ENCODE assay signal across 14 mouse cellular contexts in genomic region chr11:103853284-103853920, GRCm38 (mm10).
A peak's percentile ranks its signal among the peaks of the same experiment; 100 is the strongest.
DNase-seq lines count a peak whose midpoint lies in the region; ATAC-seq lines count a peak whose summit lies in the region.
"Had no signal": no experiment of that assay in that cellular context is flagged by ENCODE, and none has a peak within 500 bp of the region (broad histone marks: within the 10 kb centered on the region; RNA-seq: fewer than 3 reads in every experiment).

No protein-coding gene starts in this region.

- 50% methylated on average over 10 of the region's 10 CpGs for WGBS in liver, embryonic 12.5 days (ENCODE audit: insufficient replicate concordance)
- WGBS in forebrain, embryonic 13.5 days = 14% methylated on average over 10 of the region's 10 CpGs
- 14% methylated on average over 10 of the region's 10 CpGs for WGBS in midbrain, embryonic 10.5 days

- H3K9ac ChIP-seq in liver, embryonic 12.5 days = no peak overlapping the region
- H3K9ac ChIP-seq in forebrain, embryonic 13.5 days = no peak overlapping the region; the same call in 1 of the 2 replicates
- H3K9ac ChIP-seq: lung, embryonic 15.5 days had no signal

- no peak overlapping the region for H3K27ac ChIP-seq in liver, embryonic 12.5 days
- H3K27ac ChIP-seq in forebrain, embryonic 13.5 days = peak overlapping the region; percentile 41
- peak overlapping the region; percentile 76 for H3K27ac ChIP-seq in midbrain, embryonic 10.5 days (replicated peaks)
- H3K27ac ChIP-seq: lung, embryonic 15.5 days had no signal

- peaks cover 29% of the 10 kb centered on the region for H3K4me1 ChIP-seq in liver, embryonic 12.5 days
- peaks cover 25% of the 10 kb centered on the region for H3K4me1 ChIP-seq in forebrain, embryonic 13.5 days
- peaks cover 48% of the 10 kb centered on the region for H3K4me1 ChIP-seq in midbrain, embryonic 10.5 days
- H3K4me1 ChIP-seq: lung, embryonic 15.5 days had no signal

- H3K4me2 ChIP-seq in liver, embryonic 12.5 days = 0 out of 2 replicates have a peak overlapping the region, but pooled peaks have one; percentile 31
- H3K4me2 ChIP-seq in forebrain, embryonic 13.5 days = 0 out of 2 replicates have a peak overlapping the region, but pooled peaks have one; percentile 1
- H3K4me2 ChIP-seq: lung, embryonic 15.5 days had no signal

- ATAC-seq in liver, embryonic 12.5 days = peak; percentile 28
- no peak for ATAC-seq in forebrain, embryonic 13.5 days
- ATAC-seq: intestine, embryonic 16.5 days had no signal

- no peak for DNase-seq in liver
- DNase-seq in midbrain, embryonic 10.5 days (ENCODE audit: low spot score) = peak; percentile 50
- peak; percentile 46 for DNase-seq in retina, postnatal 7 days (ENCODE audit: low read depth, low spot score)
- DNase-seq in thymus, postnatal 4 days = no peak
- DNase-seq in left cerebral cortex, postnatal 25 days (ENCODE audit: low spot score in 2 of 2) = no peak
- DNase-seq: adrenal gland, postnatal 10 days; cerebellum, adult 11 months; heart, adult 11 months; heart, postnatal 10 days; kidney, postnatal 25 days had no signal

- no peak overlapping the region for H3K4me3 ChIP-seq in liver, embryonic 12.5 days
- H3K4me3 ChIP-seq in forebrain, embryonic 13.5 days = no peak overlapping the region
- H3K4me3 ChIP-seq in midbrain, embryonic 10.5 days = peak overlapping the region; percentile 33; the same call in 1 of the 2 replicates
- H3K4me3 ChIP-seq: lung, embryonic 15.5 days had no signal

- no peaks in the 10 kb centered on the region for H3K27me3 ChIP-seq in liver, embryonic 12.5 days (replicated peaks)
- H3K27me3 ChIP-seq in forebrain, embryonic 13.5 days = no peaks in the 10 kb centered on the region
- no peaks in the 10 kb centered on the region for H3K27me3 ChIP-seq in midbrain, embryonic 10.5 days (ENCODE audit: low read depth, poor library complexity, severe bottlenecking)
- H3K27me3 ChIP-seq: lung, embryonic 15.5 days had no signal

- no peaks in the 10 kb centered on the region for H3K9me3 ChIP-seq in liver, embryonic 12.5 days (replicated peaks)
- H3K9me3 ChIP-seq in forebrain, embryonic 13.5 days (replicated peaks) = no peaks in the 10 kb centered on the region
- no peaks in the 10 kb centered on the region for H3K9me3 ChIP-seq in midbrain, embryonic 10.5 days (replicated peaks)
- H3K9me3 ChIP-seq: lung, embryonic 15.5 days had no signal

- intact Hi-C loops in left cerebral cortex, postnatal 25 days (cut with DNase I) = no loop called here

- H3K36me3 ChIP-seq in liver, embryonic 12.5 days = peaks cover 23% of the 10 kb centered on the region
- H3K36me3 ChIP-seq in forebrain, embryonic 13.5 days (ENCODE audit: poor library complexity, severe bottlenecking) = peaks cover 8% of the 10 kb centered on the region
- peaks cover 23% of the 10 kb centered on the region for H3K36me3 ChIP-seq in midbrain, embryonic 10.5 days

Comparison
In these comparisons a context has a peak if more than half of its experiments do, and no peak if none do; other contexts are left out.
1. DNase-seq: peak in midbrain, embryonic 10.5 days (single experiment) and retina, postnatal 7 days (single experiment); none in liver (single experiment), thymus, postnatal 4 days (single experiment) and left cerebral cortex, postnatal 25 days (0 of 2).